Mouse (Mus musculus) E14TG2a.4 (cell line): ENCODE measurements around the gene Ube2d2b.

ENCODE experiments used
- CTCF ChIP-seq: conservative IDR thresholded peaks from 2 replicates; pipeline ENCODE4 v1.5.1; 2014; ENCODE audit warnings: low read length
- NANOG ChIP-seq: IDR thresholded peaks from 2 replicates; pipeline ENCODE4 v1.6.1; 2014; ENCODE audit warnings: borderline replicate concordance, low read length, mixed read lengths
- POU5F1 ChIP-seq: IDR thresholded peaks from 2 replicates; pipeline ENCODE4 v1.6.1; 2014; ENCODE audit warnings: low read length, borderline replicate concordance

- TF ChIP-seq CTCF (no peak), POU5F1 (no peak), NANOG (no peak)
Measured at GRCm38 (mm10) chr5:107822521-107822920, 7.4 kb upstream of the Ube2d2b start.
